Mouse (Mus musculus) retina, adult 2 months (tissue): ENCODE data around the gene Frs2.
A peak's percentile ranks its signal among the peaks of the same experiment; 100 is the strongest.

Source experiments
- DNase-seq: peaks from one replicate; pipeline ENCODE4 v3.0.0-alpha.2; 2012; ENCODE audit warnings: low read depth, low spot score

Gene Frs2

GRCm38 (mm10) chr10:117148361-117149003, at the start of gene Frs2:
TSS of gene Frs2 (minus strand) at chr10:117148534.
- DNase-seq = peak; percentile 88

GRCm38 (mm10) chr10:117196696-117197095, 48.4 kb upstream of the Frs2 start:
- DNase-seq = peak; percentile 56

GRCm38 (mm10) chr10:117195748-117196147, 47.4 kb upstream of the Frs2 start:
- DNase-seq = no peak

- no peak for DNase-seq
These were observed 46.7 kb upstream of the Frs2 start for GRCm38 (mm10) chr10:117195005-117195404.

- no peak for DNase-seq
These were observed 45.0 kb upstream of the Frs2 start for GRCm38 (mm10) chr10:117193364-117193763.

GRCm38 (mm10) chr10:117185399-117186089, 37.2 kb upstream of the Frs2 start:
- DNase-seq = no peak

- DNase-seq = no peak
These were observed 32.8 kb upstream of the Frs2 start for GRCm38 (mm10) chr10:117181098-117181497.

- DNase-seq = no peak
These were observed 26.3 kb upstream of the Frs2 start for GRCm38 (mm10) chr10:117174645-117175044.

GRCm38 (mm10) chr10:117173566-117174438, 25.5 kb upstream of the Frs2 start:
- no peak for DNase-seq

- DNase-seq = no peak
These were observed 24.8 kb upstream of the Frs2 start for GRCm38 (mm10) chr10:117173111-117173510.

- DNase-seq = no peak
These were observed 23.7 kb upstream of the Frs2 start for GRCm38 (mm10) chr10:117172069-117172468.

- no peak for DNase-seq
These were observed 18.6 kb upstream of the Frs2 start for GRCm38 (mm10) chr10:117166785-117167425.

- no peak for DNase-seq
These were observed 14.3 kb upstream of the Frs2 start for GRCm38 (mm10) chr10:117162662-117163061.

- DNase-seq = no peak
These were observed 11.8 kb upstream of the Frs2 start for GRCm38 (mm10) chr10:117160099-117160498.

GRCm38 (mm10) chr10:117152247-117152646, 3.9 kb upstream of the Frs2 start:
- DNase-seq = no peak

- DNase-seq = no peak
These were observed 3.3 kb upstream of the Frs2 start for GRCm38 (mm10) chr10:117151676-117152075.

- no peak for DNase-seq
These were observed 2.9 kb upstream of the Frs2 start for GRCm38 (mm10) chr10:117151241-117151640.

- no peak for DNase-seq
These were observed 2.4 kb upstream of the Frs2 start for GRCm38 (mm10) chr10:117150764-117151163.

- peak; percentile 29 for DNase-seq
These were observed 1.7 kb upstream of the Frs2 start for GRCm38 (mm10) chr10:117149942-117150617.

- DNase-seq = no peak
These were observed 907 bp upstream of the Frs2 start for GRCm38 (mm10) chr10:117149241-117149640.
